In genomic region chr8:87517132-87517531, GRCm38 (mm10) we compare ENCODE assay signal across 11 mouse cellular contexts.
"Had no signal": no experiment of that assay in that cellular context is flagged by ENCODE, and none has a peak within 500 bp of the region (broad histone marks: within the 10 kb centered on the region; RNA-seq: fewer than 3 reads in every experiment).

No protein-coding gene starts in this region.

- DNase-seq: left cerebral cortex, postnatal 4 days; liver; liver, embryonic 13.5 days; liver, postnatal 0 days; lung, adult 18-20 months; lung, adult 2 months; lung, embryonic 14.5 days; lung, postnatal 10 days; lung, postnatal 36 days; lung, postnatal 4 days; midbrain, embryonic 14.5 days had no signal
